Mouse (Mus musculus) limb, embryonic 14.5 days (tissue): ENCODE results near the gene Rnaset2a. TPM values are rescaled to one million over a fixed set of nuclear protein-coding genes. Genes with fewer than 3 reads are reported as not detected.
"Not testable (repeated sequence)": the region's sequence is repeated elsewhere in the genome, so short reads cannot be mapped to it uniquely, and the experiment has no call there.

Source experiments
- ATAC-seq: fragments of 200-750 bp; cut with Nextera tagmentation; 2 replicates; pipeline ENCODE4 v1.8.0; 2017; ENCODE audit warnings: low read depth, moderate number of reproducible peaks, moderate TSS enrichment; ENCODE audit not compliant: low FRiP score
- DNase-seq: peaks from one replicate; pipeline ENCODE4 v3.0.0-alpha.2; 2015; ENCODE audit warnings: low spot score
- H3K27ac ChIP-seq: fragments of 300-500 bp; sonication (generic); replicated peaks from 2 replicates; pipeline ENCODE4 v1.5.1; 2014; ENCODE audit warnings: low read depth, mild to moderate bottlenecking, low read length, moderate library complexity, mixed read lengths
- H3K27me3 ChIP-seq: fragments of 300-500 bp; sonication (generic); 2 replicates; pipeline ENCODE4 v1.6.1; 2014; ENCODE audit warnings: low read length, mixed read lengths; ENCODE audit not compliant: control insufficient read depth, insufficient read depth
- H3K36me3 ChIP-seq: fragments of 300-500 bp; sonication (generic); 2 replicates; pipeline ENCODE4 v1.6.1; 2014; ENCODE audit warnings: mild to moderate bottlenecking, low read length, moderate library complexity, mixed read lengths; ENCODE audit not compliant: control insufficient read depth, insufficient read depth
- H3K4me1 ChIP-seq: fragments of 300-500 bp; sonication (generic); 2 replicates; pipeline ENCODE4 v1.6.1; 2014; ENCODE audit warnings: antibody characterized with exemption, low read length, mixed read lengths; ENCODE audit not compliant: control insufficient read depth, insufficient read depth
- H3K4me2 ChIP-seq: fragments of 300-500 bp; sonication (generic); replicated peaks from 2 replicates; pipeline ENCODE4 v1.6.1; 2014; ENCODE audit warnings: low read depth, mild to moderate bottlenecking, low read length, moderate library complexity; ENCODE audit not compliant: severe bottlenecking
- H3K4me3 ChIP-seq: fragments of 300-500 bp; sonication (generic); replicated peaks from 2 replicates; pipeline ENCODE4 v1.5.1; 2014; ENCODE audit warnings: low read length
- H3K9ac ChIP-seq: fragments of 300-500 bp; sonication (generic); 2 replicates; pipeline ENCODE4 v1.6.1; 2014; ENCODE audit warnings: mild to moderate bottlenecking, low read depth, low read length, moderate library complexity; ENCODE audit not compliant: severe bottlenecking
- H3K9me3 ChIP-seq: fragments of 300-500 bp; sonication (generic); 2 replicates; pipeline ENCODE4 v1.6.1; 2016; ENCODE audit warnings: low read length; ENCODE audit not compliant: control insufficient read depth
- WGBS: fragments of 180-500 bp; shearing (Covaris S2); extraction: QIAGEN DNeasy Blood & Tissue Kit; methylation state at CpG from one replicate; pipeline ENCODE4 v1.1.7; 2014; 5-methylcytosine and 5-hydroxymethylcytosine counted together
- polyA plus RNA-seq, 2 experiments: library from polyadenylated mRNA; depleted of rRNA in 1 of 2; stranded (reverse) in 1 of 2; unstranded in 1 of 2; fragments of >200 nt; fragmentation: Nextera tagmentation in 1 of 2; extraction: Ambion mirVana in 1 of 2; gene quantifications; 2 replicates each; pipeline versions ENCODE4 v1.2.1 to v1.2.3; 2012 to 2014

Rnaset2a gene
- polyA plus RNA-seq, 2 experiments: 29.3 to 29.4 TPM

- not testable (repeated sequence) for ATAC-seq, H3K4me1 ChIP-seq, H3K27me3 ChIP-seq, H3K4me2 ChIP-seq, H3K36me3 ChIP-seq, H3K9me3 ChIP-seq, H3K27ac ChIP-seq, H3K9ac ChIP-seq, DNase-seq, H3K4me3 ChIP-seq
- WGBS: no CpG with 5 or more reads among the region's 1 CpGs
These were observed 35.7 kb downstream of the Rnaset2a start for GRCm38 (mm10) chr17:8112199-8112598.

GRCm38 (mm10) chr17:8101297-8101609 lies 46.6 kb downstream of the Rnaset2a start:
- not testable (repeated sequence) for H3K4me3 ChIP-seq, ATAC-seq, H3K36me3 ChIP-seq, DNase-seq, H3K27ac ChIP-seq, H3K4me1 ChIP-seq, H3K27me3 ChIP-seq, H3K9ac ChIP-seq, H3K9me3 ChIP-seq, H3K4me2 ChIP-seq
- WGBS: 51% methylated on average over 2 of the region's 6 CpGs

GRCm38 (mm10) chr17:8100405-8101296 lies 47.2 kb downstream of the Rnaset2a start:
- H3K36me3 ChIP-seq, H3K4me2 ChIP-seq, H3K4me1 ChIP-seq, H3K4me3 ChIP-seq, H3K27me3 ChIP-seq, H3K27ac ChIP-seq, DNase-seq, H3K9me3 ChIP-seq, H3K9ac ChIP-seq: not testable (repeated sequence)
- WGBS: 34% methylated on average over 6 of the region's 26 CpGs
- peak; percentile 55 for ATAC-seq

GRCm38 (mm10) chr17:8096199-8096598 lies 51.7 kb downstream of the Rnaset2a start:
- H3K9ac ChIP-seq, ATAC-seq, H3K27me3 ChIP-seq, H3K4me2 ChIP-seq, H3K9me3 ChIP-seq, H3K36me3 ChIP-seq, H3K4me1 ChIP-seq, DNase-seq, H3K27ac ChIP-seq, H3K4me3 ChIP-seq: not testable (repeated sequence)
- 55% methylated on average over 3 of the region's 5 CpGs for WGBS

- H3K27ac ChIP-seq, H3K9me3 ChIP-seq, H3K27me3 ChIP-seq, H3K4me2 ChIP-seq, DNase-seq, H3K36me3 ChIP-seq, H3K4me1 ChIP-seq, H3K4me3 ChIP-seq, H3K9ac ChIP-seq, ATAC-seq: not testable (repeated sequence)
- WGBS: 81% methylated on average over 2 of the region's 5 CpGs
These were observed 52.2 kb downstream of the Rnaset2a start for GRCm38 (mm10) chr17:8095653-8096052.

GRCm38 (mm10) chr17:8092537-8093526 lies 55.1 kb downstream of the Rnaset2a start:
- not testable (repeated sequence) for H3K4me3 ChIP-seq, H3K9me3 ChIP-seq, H3K9ac ChIP-seq, H3K27ac ChIP-seq, H3K27me3 ChIP-seq, ATAC-seq, DNase-seq, H3K4me1 ChIP-seq, H3K36me3 ChIP-seq, H3K4me2 ChIP-seq
- WGBS: 53% methylated on average over 3 of the region's 18 CpGs

- H3K9me3 ChIP-seq, ATAC-seq, H3K4me2 ChIP-seq, H3K4me1 ChIP-seq, H3K27me3 ChIP-seq, H3K36me3 ChIP-seq, H3K9ac ChIP-seq, H3K4me3 ChIP-seq, H3K27ac ChIP-seq, DNase-seq: not testable (repeated sequence)
- 78% methylated on average over 14 of the region's 14 CpGs for WGBS
These were observed 56.6 kb downstream of the Rnaset2a start for GRCm38 (mm10) chr17:8091320-8091719.

GRCm38 (mm10) chr17:8069847-8070246 lies 78.0 kb downstream of the Rnaset2a start:
- not testable (repeated sequence) for H3K36me3 ChIP-seq, ATAC-seq, DNase-seq, H3K27me3 ChIP-seq, H3K4me1 ChIP-seq, H3K9me3 ChIP-seq, H3K27ac ChIP-seq, H3K4me2 ChIP-seq, H3K9ac ChIP-seq, H3K4me3 ChIP-seq
- 83% methylated on average over 1 of the region's 2 CpGs for WGBS
